Mouse (Mus musculus) myocyte (in vitro differentiated cells): Measurements from ENCODE around the gene Abhd14a. TPM values are rescaled to one million over a fixed set of nuclear protein-coding genes. Genes with fewer than 3 reads are reported as not detected.
A peak's percentile ranks its signal among the peaks of the same experiment; 100 is the strongest.

Experiments used
- H3K27me3 ChIP-seq: one replicate; pipeline ENCODE4 v1.6.1; 2011; ENCODE audit not compliant: control insufficient read depth, insufficient read depth, insufficient read length
- H3K36me3 ChIP-seq: one replicate; pipeline ENCODE4 v1.6.1; 2011; ENCODE audit not compliant: control insufficient read depth, insufficient read depth
- H3K4me2 ChIP-seq: one replicate; pipeline ENCODE4 v1.6.1; 2011; ENCODE audit warnings: low read depth, control low read depth
- H3K4me3 ChIP-seq: one replicate; pipeline ENCODE4 v1.5.1; 2011; ENCODE audit warnings: mild to moderate bottlenecking, control low read depth, moderate library complexity
- H3K79me2 ChIP-seq: one replicate; pipeline ENCODE4 v1.6.1; 2011; ENCODE audit not compliant: control insufficient read depth, insufficient read depth
- H3ac ChIP-seq: one replicate; pipeline ENCODE4 v1.6.1; 2011; ENCODE audit not compliant: control insufficient read depth, insufficient read length
- CEBPB ChIP-seq: IDR thresholded peaks from 2 replicates; pipeline ENCODE4 v1.6.1; 2011; ENCODE audit warnings: mild to moderate bottlenecking, moderate library complexity; ENCODE audit not compliant: poor library complexity, insufficient read depth, severe bottlenecking
- E2F4 ChIP-seq: IDR thresholded peaks from one replicate; pipeline ENCODE4 v1.6.1; 2011; ENCODE audit warnings: mild to moderate bottlenecking, control low read depth, moderate library complexity; ENCODE audit not compliant: insufficient read depth
- MAX ChIP-seq: IDR thresholded peaks from one replicate; pipeline ENCODE4 v1.6.1; 2011; ENCODE audit warnings: low read depth, mild to moderate bottlenecking, control low read depth
- MYOD1 ChIP-seq, 3 experiments: IDR thresholded peaks; one replicate each; pipeline ENCODE4 v1.6.1; 2011; ENCODE audit warnings: control low read depth in 2 of 3, low read depth in 2 of 3, mild to moderate bottlenecking in 2 of 3, moderate library complexity in 1 of 3; ENCODE audit not compliant: insufficient read length in 2 of 3, control insufficient read depth in 1 of 3
- MYOG ChIP-seq, 3 experiments: IDR thresholded peaks; one replicate each; pipeline ENCODE4 v1.6.1; 2011; ENCODE audit warnings: control low read depth in 2 of 3, low read depth in 2 of 3, mild to moderate bottlenecking in 2 of 3; ENCODE audit not compliant: insufficient read length in 2 of 3, control insufficient read depth in 1 of 3, insufficient read depth in 1 of 3
- POLR2A ChIP-seq: IDR thresholded peaks from one replicate; pipeline ENCODE4 v1.6.1; 2011; ENCODE audit warnings: low read depth, mild to moderate bottlenecking, control low read depth, moderate library complexity; ENCODE audit not compliant: insufficient read length
- POLR2AphosphoS2 ChIP-seq: IDR thresholded peaks from one replicate; pipeline ENCODE4 v1.6.1; 2011; ENCODE audit warnings: low read depth, control low read depth; ENCODE audit not compliant: insufficient read length
- REST ChIP-seq: IDR thresholded peaks from one replicate; pipeline ENCODE4 v1.6.1; 2011; ENCODE audit warnings: mild to moderate bottlenecking, control low read depth, moderate library complexity; ENCODE audit not compliant: insufficient read depth, insufficient read length
- SRF ChIP-seq: IDR thresholded peaks from one replicate; pipeline ENCODE4 v1.6.1; 2011; ENCODE audit warnings: low read depth; ENCODE audit not compliant: control insufficient read depth, insufficient read length
- TCF12 ChIP-seq: IDR thresholded peaks from one replicate; pipeline ENCODE4 v1.6.1; 2011; ENCODE audit warnings: mild to moderate bottlenecking, control low read depth; ENCODE audit not compliant: poor library complexity, insufficient read depth, severe bottlenecking
- TCF3 ChIP-seq: IDR thresholded peaks from one replicate; pipeline ENCODE4 v1.6.1; 2011; ENCODE audit warnings: low read depth, control low read depth; ENCODE audit not compliant: insufficient read length
- USF1 ChIP-seq: IDR thresholded peaks from one replicate; pipeline ENCODE4 v1.6.1; 2011; ENCODE audit warnings: low read depth, mild to moderate bottlenecking, control low read depth, moderate library complexity
- polyA plus RNA-seq: library from polyadenylated mRNA; unstranded; fragments of >200 nt; fragmentation: generic; extraction: Trizol; gene quantifications from one replicate; pipeline ENCODE4 v1.2.1, GENCODE M21; 2012; ENCODE audit warnings: missing spikeins

The Abhd14a gene
- polyA plus RNA-seq, 1 experiment: 19.2 TPM

- no peak overlapping the region for H3K4me3 ChIP-seq
- peaks cover 42% of the 10 kb centered on the region for H3K79me2 ChIP-seq
- no peaks in the 10 kb centered on the region for H3K27me3 ChIP-seq
- no peak for TF ChIP-seq MYOG (IDR thresholded peaks at IDR 0.05; ENCODE audit: control insufficient read depth in 1 of 3, insufficient read depth in 1 of 3, insufficient read length in 2 of 3, low read depth in 2 of 3)
- TF ChIP-seq POLR2A: no peak
- no peak for TF ChIP-seq MYOD1 (IDR thresholded peaks at IDR 0.05; ENCODE audit: control insufficient read depth in 1 of 3, insufficient read length in 2 of 3, low read depth in 2 of 3)
- no peak for TF ChIP-seq SRF
- TF ChIP-seq E2F4: no peak
- no peak for TF ChIP-seq POLR2AphosphoS2
- no peak for TF ChIP-seq REST
- TF ChIP-seq TCF3: no peak
- no peak for TF ChIP-seq MAX
- TF ChIP-seq CEBPB: no peak
- TF ChIP-seq USF1: no peak
- no peak for TF ChIP-seq TCF12
- no peak overlapping the region for H3ac ChIP-seq
- H3K36me3 ChIP-seq: peaks cover 13% of the 10 kb centered on the region
- no peak overlapping the region for H3K4me2 ChIP-seq
Measured at GRCm38 (mm10) chr9:106461026-106461415, 13.5 kb upstream of the Abhd14a start.

- Histone ChIP-seq H3K36me3 (peaks cover 13% of the 10 kb centered on the region), H3K4me2 (no peak overlapping the region), H3ac (no peak overlapping the region), H3K79me2 (peaks cover 48% of the 10 kb centered on the region), H3K4me3 (no peak overlapping the region), H3K27me3 (no peaks in the 10 kb centered on the region)
- TF ChIP-seq POLR2AphosphoS2: peak; percentile 56
- TF ChIP-seq POLR2A: no peak
Measured at GRCm38 (mm10) chr9:106460401-106461025, 13.0 kb upstream of the Abhd14a start.

- peaks cover 53% of the 10 kb centered on the region for H3K79me2 ChIP-seq
- peaks cover 13% of the 10 kb centered on the region for H3K36me3 ChIP-seq
- H3K4me2 ChIP-seq: no peak overlapping the region
- no peak overlapping the region for H3K4me3 ChIP-seq
- TF ChIP-seq POLR2A (peak; percentile 20), CEBPB (no peak), MYOD1 (IDR thresholded peaks at IDR 0.05; ENCODE audit: control insufficient read depth in 1 of 3, insufficient read length in 2 of 3, low read depth in 2 of 3) (no peak), POLR2AphosphoS2 (peak; percentile 52)
- H3K27me3 ChIP-seq: no peaks in the 10 kb centered on the region
- H3ac ChIP-seq: no peak overlapping the region
Measured at GRCm38 (mm10) chr9:106459946-106460345, 12.5 kb upstream of the Abhd14a start.

GRCm38 (mm10) chr9:106457920-106458319, 10.4 kb upstream of the Abhd14a start:
- TF ChIP-seq POLR2A (no peak), POLR2AphosphoS2 (peak; percentile 18)
- Histone ChIP-seq H3K4me2 (peak overlapping the region; percentile 95), H3K4me3 (no peak overlapping the region), H3K27me3 (no peaks in the 10 kb centered on the region), H3ac (no peak overlapping the region), H3K79me2 (peaks cover 63% of the 10 kb centered on the region), H3K36me3 (peaks cover 8% of the 10 kb centered on the region)

- TF ChIP-seq POLR2A: peak; percentile 12
- no peak for TF ChIP-seq MYOD1 (IDR thresholded peaks at IDR 0.05; ENCODE audit: control insufficient read depth in 1 of 3, insufficient read length in 2 of 3, low read depth in 2 of 3)
- H3K4me3 ChIP-seq: peak overlapping the region; percentile 75
- peak overlapping the region; percentile 50 for H3ac ChIP-seq
- no peaks in the 10 kb centered on the region for H3K27me3 ChIP-seq
- peak overlapping the region; percentile 95 for H3K4me2 ChIP-seq
- H3K36me3 ChIP-seq: peaks cover 8% of the 10 kb centered on the region
- H3K79me2 ChIP-seq: peaks cover 63% of the 10 kb centered on the region
Measured at GRCm38 (mm10) chr9:106457163-106457559, 9.7 kb upstream of the Abhd14a start.

GRCm38 (mm10) chr9:106456325-106457162, 9.1 kb upstream of the Abhd14a start:
- TF ChIP-seq MYOG (IDR thresholded peaks at IDR 0.05; ENCODE audit: control insufficient read depth in 1 of 3, insufficient read depth in 1 of 3, insufficient read length in 2 of 3, low read depth in 2 of 3): peak; percentile 18 to 97 (median 86)
- TF ChIP-seq REST: no peak
- TF ChIP-seq USF1: no peak
- no peak for TF ChIP-seq SRF
- peak; percentile 38 for TF ChIP-seq POLR2AphosphoS2
- peak in 2 of 3 experiments; percentile 92 to 96 for TF ChIP-seq MYOD1 (IDR thresholded peaks at IDR 0.05; ENCODE audit: control insufficient read depth in 1 of 3, insufficient read length in 2 of 3, low read depth in 2 of 3)
- peak; percentile 34 for TF ChIP-seq POLR2A
- TF ChIP-seq TCF3: peak; percentile 54
- TF ChIP-seq MAX: no peak
- no peak for TF ChIP-seq CEBPB
- TF ChIP-seq TCF12: peak; percentile 71
- no peak for TF ChIP-seq E2F4
- Histone ChIP-seq H3K27me3 (no peaks in the 10 kb centered on the region), H3K36me3 (peaks cover 8% of the 10 kb centered on the region), H3K79me2 (peaks cover 63% of the 10 kb centered on the region), H3K4me2 (peak overlapping the region; percentile 95), H3K4me3 (peak overlapping the region; percentile 75), H3ac (peak overlapping the region; percentile 50)
